Mouse (Mus musculus) heart, embryonic 15.5 days (tissue): ENCODE measurements around the gene 1700025C18Rik. TPM values are rescaled to one million over a fixed set of nuclear protein-coding genes. Genes with fewer than 3 reads are reported as not detected.
A peak's percentile ranks its signal among the peaks of the same experiment; 100 is the strongest.

ENCODE experiments used
- ATAC-seq: fragments of 200-750 bp; cut with Nextera tagmentation; replicated peaks from 2 replicates; pipeline ENCODE4 v1.8.0; 2017; ENCODE audit warnings: low read depth, moderate TSS enrichment; ENCODE audit not compliant: insufficient number of reproducible peaks, insufficient read depth, low FRiP score
- H3K27ac ChIP-seq: fragments of 300-500 bp; sonication (generic); 2 replicates; pipeline ENCODE4 v1.5.1; 2015; ENCODE audit warnings: mild to moderate bottlenecking, inconsistent platforms
- H3K27me3 ChIP-seq: fragments of 300-500 bp; sonication (generic); 2 replicates; pipeline ENCODE4 v1.6.1; 2015; ENCODE audit warnings: inconsistent platforms
- H3K36me3 ChIP-seq: fragments of 300-500 bp; sonication (generic); 2 replicates; pipeline ENCODE4 v1.6.1; 2015; ENCODE audit warnings: mild to moderate bottlenecking, inconsistent platforms
- H3K4me1 ChIP-seq: fragments of 300-500 bp; sonication (generic); replicated peaks from 2 replicates; pipeline ENCODE4 v1.6.1; 2015; ENCODE audit warnings: inconsistent platforms
- H3K4me2 ChIP-seq: fragments of 300-500 bp; sonication (generic); 2 replicates; pipeline ENCODE4 v1.6.1; 2015; ENCODE audit warnings: inconsistent platforms, mild to moderate bottlenecking, moderate library complexity
- H3K4me3 ChIP-seq: fragments of 300-500 bp; sonication (generic); 2 replicates; pipeline ENCODE4 v1.5.1; 2015; ENCODE audit warnings: mild to moderate bottlenecking, inconsistent platforms
- H3K9ac ChIP-seq: fragments of 300-500 bp; sonication (generic); 2 replicates; pipeline ENCODE4 v1.6.1; 2015; ENCODE audit warnings: mild to moderate bottlenecking, inconsistent platforms
- H3K9me3 ChIP-seq: fragments of 300-500 bp; sonication (generic); replicated peaks from 2 replicates; pipeline ENCODE4 v1.6.1; 2016; ENCODE audit warnings: inconsistent platforms
- WGBS: fragments of 180-500 bp; shearing (Covaris S2); methylation state at CpG from one replicate; pipeline ENCODE4 v1.1.7; 2015; ENCODE audit warnings: mixed read lengths; 5-methylcytosine and 5-hydroxymethylcytosine counted together
- polyA plus RNA-seq: library from polyadenylated mRNA; unstranded; fragments of >200 nt; fragmentation: Nextera tagmentation; extraction: Ambion mirVana; gene quantifications from 2 replicates; pipeline ENCODE4 v1.2.1, GENCODE M21; 2015

The 1700025C18Rik gene
- polyA plus RNA-seq, 1 experiment from 2014 or later = not detected

GRCm38 (mm10) chr2:165078045-165078444 is 12.5 kb downstream of the 1700025C18Rik start:
- H3K4me3 ChIP-seq = no peak overlapping the region
- no peaks in the 10 kb centered on the region for H3K9me3 ChIP-seq
- 52% methylated on average over 8 of the region's 8 CpGs for WGBS
- ATAC-seq = no peak
- no peak overlapping the region for H3K9ac ChIP-seq
- no peak overlapping the region for H3K4me2 ChIP-seq
- H3K27ac ChIP-seq = no peak overlapping the region
- peaks cover 81% of the 10 kb centered on the region for H3K27me3 ChIP-seq
- peaks cover 12% of the 10 kb centered on the region; the same call in 1 of the 2 replicates for H3K4me1 ChIP-seq
- no peaks in the 10 kb centered on the region for H3K36me3 ChIP-seq

DNA sequence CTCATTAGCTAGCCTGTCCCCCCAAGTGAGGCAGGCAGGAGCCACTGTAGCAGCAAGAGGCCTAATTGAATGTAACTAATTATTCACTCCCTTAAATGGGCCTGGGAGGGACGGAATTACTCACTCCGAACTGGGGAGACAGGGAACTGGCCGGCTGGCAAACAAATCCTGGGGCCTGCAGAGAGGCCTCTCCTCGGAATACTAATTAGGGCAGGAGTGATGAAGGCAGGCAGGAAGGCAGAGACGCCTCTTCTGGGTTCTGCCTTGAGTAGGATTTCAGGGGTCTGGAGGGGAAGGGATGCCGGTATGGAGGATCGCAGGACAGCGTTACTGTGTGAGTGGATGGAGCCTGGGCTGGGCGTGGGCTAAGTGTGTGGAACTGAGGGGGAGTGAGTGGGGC is 13.5 kb downstream of the 1700025C18Rik start:
- no peak for ATAC-seq
- no peak overlapping the region for H3K4me3 ChIP-seq
- H3K9me3 ChIP-seq = no peaks in the 10 kb centered on the region
- no peak overlapping the region for H3K27ac ChIP-seq
- H3K9ac ChIP-seq = no peak overlapping the region
- no peaks in the 10 kb centered on the region for H3K36me3 ChIP-seq
- no peak overlapping the region for H3K4me2 ChIP-seq
- peaks cover 90% of the 10 kb centered on the region for H3K27me3 ChIP-seq
- H3K4me1 ChIP-seq = peaks cover 12% of the 10 kb centered on the region; the same call in 1 of the 2 replicates
- 8% methylated on average over 9 of the region's 9 CpGs for whole genome bisulfite sequencing

DNA sequence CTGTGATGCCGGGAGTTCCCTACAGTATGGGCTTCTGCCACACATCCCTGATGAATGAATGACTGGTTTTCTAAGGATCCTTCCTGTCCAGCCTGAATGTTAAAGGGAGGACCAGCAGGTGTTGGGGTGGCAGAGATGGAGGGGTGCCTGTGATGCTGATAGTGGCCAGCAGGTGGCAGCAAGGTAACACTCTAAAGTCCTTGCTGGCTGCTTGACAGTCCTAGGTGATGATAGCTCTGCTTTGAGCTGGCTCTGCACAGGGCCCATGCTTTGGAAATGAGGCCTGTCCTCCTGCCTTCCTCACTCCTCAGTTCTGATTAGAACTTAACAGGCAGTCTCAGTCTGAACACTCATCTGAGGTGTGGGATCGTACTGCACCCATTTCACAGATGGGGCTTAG is 15.6 kb downstream of the 1700025C18Rik start:
- Histone ChIP-seq H3K4me1 (peaks cover 15% of the 10 kb centered on the region; the same call in 1 of the 2 replicates), H3K27me3 (peaks cover 91% of the 10 kb centered on the region), H3K9me3 (no peaks in the 10 kb centered on the region), H3K4me2 (no peak overlapping the region), H3K36me3 (no peaks in the 10 kb centered on the region), H3K9ac (no peak overlapping the region), H3K4me3 (no peak overlapping the region), H3K27ac (no peak overlapping the region)
- no peak for ATAC-seq
- 33% methylated on average over 2 of the region's 2 CpGs for WGBS

DNA sequence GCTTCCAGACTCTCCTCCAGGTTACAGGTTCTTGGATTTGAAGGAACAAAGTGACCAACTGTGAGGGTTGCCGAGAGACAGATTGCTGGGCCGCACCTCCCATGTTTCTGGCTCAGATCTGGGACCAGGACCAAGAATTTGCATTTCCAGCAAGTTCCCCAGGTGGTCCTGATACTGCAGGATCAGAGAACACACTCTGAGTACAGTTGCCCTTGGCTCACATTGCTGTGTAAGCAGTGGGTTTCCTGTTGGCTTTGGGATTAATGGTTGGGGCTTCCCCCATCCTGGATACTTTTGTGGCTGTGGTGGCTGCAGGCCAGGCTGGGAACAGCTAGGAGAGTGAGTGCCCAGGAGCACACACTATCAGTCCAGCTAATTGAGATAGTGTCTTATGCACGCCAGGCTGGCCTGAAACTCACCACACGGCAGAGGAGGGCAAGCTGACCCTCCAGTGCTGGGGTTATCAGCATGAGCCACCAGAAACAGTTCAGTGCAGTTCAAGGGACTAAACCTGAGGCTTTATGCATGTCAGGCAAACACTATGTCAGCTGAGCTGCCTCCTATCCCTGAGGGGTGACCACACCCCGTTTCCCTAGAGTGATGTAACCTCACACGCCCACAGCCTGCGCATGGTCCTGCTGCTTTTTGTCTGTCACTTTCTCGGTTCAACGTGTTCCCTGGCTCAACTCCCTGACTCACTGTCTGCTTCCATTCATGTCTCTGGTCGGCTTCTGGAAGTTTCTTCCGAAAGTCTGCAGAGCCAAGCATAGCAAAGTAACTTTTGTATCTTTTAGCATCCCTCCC is 16.3 kb downstream of the 1700025C18Rik start:
- Histone ChIP-seq H3K4me1 (peaks cover 15% of the 10 kb centered on the region; the same call in 1 of the 2 replicates), H3K36me3 (no peaks in the 10 kb centered on the region), H3K4me2 (no peak overlapping the region), H3K9me3 (no peaks in the 10 kb centered on the region), H3K9ac (no peak overlapping the region), H3K27me3 (peaks cover 91% of the 10 kb centered on the region), H3K27ac (no peak overlapping the region), H3K4me3 (no peak overlapping the region)
- ATAC-seq = peak; percentile 62
- 28% methylated on average over 11 of the region's 11 CpGs for WGBS

DNA sequence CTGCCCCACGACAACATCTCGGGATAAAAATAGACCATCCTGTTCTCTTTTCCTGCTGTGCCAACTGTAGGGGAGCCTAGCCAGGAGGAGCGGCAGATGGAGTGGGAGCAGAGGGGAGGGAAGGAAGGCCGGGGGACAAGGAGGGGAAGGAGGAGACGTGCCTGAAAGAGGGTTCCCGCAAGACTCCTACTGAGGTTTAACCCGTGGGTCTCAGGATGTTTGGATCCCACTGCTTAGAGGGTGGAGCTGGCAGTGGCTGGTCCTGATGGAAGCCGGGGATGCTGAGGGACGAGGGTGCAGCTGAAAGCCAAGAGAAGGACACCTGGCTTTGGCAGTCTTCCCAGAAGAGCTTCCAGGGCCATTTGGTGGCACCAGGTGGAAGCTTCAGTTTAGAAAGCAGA is 17.2 kb downstream of the 1700025C18Rik start:
- H3K4me1 ChIP-seq = peaks cover 15% of the 10 kb centered on the region; the same call in 1 of the 2 replicates
- no peaks in the 10 kb centered on the region for H3K9me3 ChIP-seq
- no peak overlapping the region for H3K4me2 ChIP-seq
- no peak for ATAC-seq
- H3K36me3 ChIP-seq = no peaks in the 10 kb centered on the region
- WGBS = 13% methylated on average over 9 of the region's 9 CpGs
- H3K27ac ChIP-seq = no peak overlapping the region
- H3K4me3 ChIP-seq = no peak overlapping the region
- H3K27me3 ChIP-seq = peaks cover 87% of the 10 kb centered on the region
- H3K9ac ChIP-seq = no peak overlapping the region

DNA sequence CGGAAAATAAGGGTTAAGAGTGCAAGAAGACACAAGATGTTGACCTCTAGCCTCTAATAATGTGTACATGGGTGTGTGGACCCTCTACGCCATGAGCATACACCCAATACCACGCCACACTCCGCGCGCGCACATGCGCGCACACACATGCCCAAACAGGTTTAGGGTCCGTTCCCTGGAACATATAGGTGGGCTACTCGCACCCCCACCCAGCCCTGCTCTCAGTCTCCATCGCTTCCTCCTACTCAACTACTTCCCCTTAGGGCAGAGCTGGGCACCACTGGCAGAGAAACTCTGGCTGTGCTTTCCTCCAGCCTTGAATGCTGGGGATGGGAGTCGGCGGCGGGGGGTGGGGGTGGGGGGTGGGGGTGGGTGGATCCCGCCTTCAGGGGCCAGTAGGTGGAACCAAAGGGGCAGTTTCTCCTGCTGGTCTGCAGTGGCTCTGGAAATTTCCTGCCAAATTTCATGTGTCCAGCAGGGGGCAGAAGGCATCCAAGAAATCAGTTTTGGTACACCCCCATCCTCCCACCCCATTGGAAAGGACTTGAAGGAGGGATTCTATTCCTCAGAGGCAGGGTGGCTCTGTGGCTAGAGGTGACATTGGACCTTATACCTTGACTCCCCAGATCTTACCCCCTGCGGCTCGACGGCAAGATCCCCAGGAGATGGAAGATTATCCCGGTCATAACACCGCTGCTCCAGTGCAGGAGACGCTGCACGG is 20.3 kb downstream of the 1700025C18Rik start:
- no peak overlapping the region for H3K9ac ChIP-seq
- H3K4me2 ChIP-seq = no peak overlapping the region
- no peaks in the 10 kb centered on the region for H3K9me3 ChIP-seq
- no peak overlapping the region for H3K27ac ChIP-seq
- H3K4me3 ChIP-seq = no peak overlapping the region
- peaks cover 64% of the 10 kb centered on the region for H3K27me3 ChIP-seq
- H3K36me3 ChIP-seq = no peaks in the 10 kb centered on the region
- WGBS = 24% methylated on average over 23 of the region's 23 CpGs
- peaks cover 15% of the 10 kb centered on the region; the same call in 1 of the 2 replicates for H3K4me1 ChIP-seq
- no peak for ATAC-seq

DNA sequence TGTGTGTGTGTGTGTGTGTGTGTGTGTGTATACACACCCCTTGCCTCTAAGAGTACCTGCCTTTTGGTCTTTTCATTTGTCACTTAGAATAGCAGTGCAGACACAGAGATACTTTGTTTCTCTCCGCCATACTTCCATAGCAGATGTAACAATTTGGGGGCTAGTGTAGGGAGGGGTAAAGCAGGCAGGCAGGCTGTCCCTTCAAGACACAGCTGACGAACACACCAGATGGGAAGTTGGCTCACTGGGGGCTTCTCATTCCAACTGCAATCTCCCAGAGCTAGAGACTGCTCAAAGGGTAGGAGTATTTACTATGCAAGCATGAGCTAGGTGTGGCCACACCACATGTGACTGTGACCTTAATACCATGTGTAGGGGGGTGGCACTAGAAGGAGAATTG is 21.7 kb downstream of the 1700025C18Rik start:
- Histone ChIP-seq H3K27ac (no peak overlapping the region), H3K9ac (no peak overlapping the region), H3K4me2 (no peak overlapping the region), H3K9me3 (no peaks in the 10 kb centered on the region), H3K36me3 (no peaks in the 10 kb centered on the region), H3K4me3 (no peak overlapping the region), H3K27me3 (peaks cover 54% of the 10 kb centered on the region), H3K4me1 (peaks cover 6% of the 10 kb centered on the region; the same call in 1 of the 2 replicates)
- WGBS = 67% methylated on average over 2 of the region's 2 CpGs
- ATAC-seq = no peak

DNA sequence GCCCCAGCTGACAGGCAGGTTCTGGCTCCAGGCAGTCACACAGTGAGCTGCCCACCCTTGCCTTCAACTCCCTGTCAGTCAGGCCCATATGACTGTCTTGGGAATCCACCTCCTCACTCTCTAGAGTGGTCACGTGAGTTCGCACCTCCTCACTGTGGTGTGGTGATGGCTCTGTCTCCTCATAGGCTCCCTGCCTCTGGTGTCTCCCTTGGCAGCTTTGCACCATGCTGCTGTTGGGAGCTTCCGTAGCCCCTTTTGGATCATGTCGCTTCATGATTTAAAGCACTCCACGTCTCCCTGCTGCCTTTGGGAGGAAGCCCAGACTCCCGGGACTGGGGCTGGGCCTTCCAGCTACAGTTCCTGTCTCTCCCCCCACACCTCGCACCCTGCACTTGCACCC is 26.1 kb downstream of the 1700025C18Rik start:
- 45% methylated on average over 7 of the region's 7 CpGs for WGBS
- no peak overlapping the region for H3K9ac ChIP-seq
- no peak overlapping the region for H3K4me3 ChIP-seq
- no peak overlapping the region for H3K4me2 ChIP-seq
- H3K4me1 ChIP-seq = no peaks in the 10 kb centered on the region
- H3K27me3 ChIP-seq = peaks cover 15% of the 10 kb centered on the region; the same call in 1 of the 2 replicates
- ATAC-seq = no peak
- H3K27ac ChIP-seq = no peak overlapping the region
- no peaks in the 10 kb centered on the region for H3K9me3 ChIP-seq
- no peaks in the 10 kb centered on the region for H3K36me3 ChIP-seq

GRCm38 (mm10) chr2:165061638-165062433 is 28.7 kb downstream of the 1700025C18Rik start:
- Histone ChIP-seq H3K9me3 (no peaks in the 10 kb centered on the region), H3K36me3 (no peaks in the 10 kb centered on the region), H3K27me3 (peaks cover 12% of the 10 kb centered on the region; the same call in 1 of the 2 replicates), H3K4me1 (no peaks in the 10 kb centered on the region), H3K4me2 (no peak overlapping the region), H3K4me3 (no peak overlapping the region), H3K27ac (no peak overlapping the region), H3K9ac (no peak overlapping the region)
- WGBS = 61% methylated on average over 16 of the region's 16 CpGs
- ATAC-seq = no peak

GRCm38 (mm10) chr2:165059961-165060360 is 30.6 kb downstream of the 1700025C18Rik start:
- no peak overlapping the region for H3K4me2 ChIP-seq
- no peak overlapping the region for H3K27ac ChIP-seq
- H3K36me3 ChIP-seq = no peaks in the 10 kb centered on the region
- no peak overlapping the region for H3K4me3 ChIP-seq
- no peaks in the 10 kb centered on the region for H3K9me3 ChIP-seq
- WGBS = 83% methylated on average over 4 of the region's 4 CpGs
- peaks cover 14% of the 10 kb centered on the region for H3K4me1 ChIP-seq
- H3K9ac ChIP-seq = no peak overlapping the region
- ATAC-seq = no peak
- peaks cover 4% of the 10 kb centered on the region; the same call in 1 of the 2 replicates for H3K27me3 ChIP-seq
